ENCODE assay signal across 8 mouse cellular contexts in the genomic region with DNA sequence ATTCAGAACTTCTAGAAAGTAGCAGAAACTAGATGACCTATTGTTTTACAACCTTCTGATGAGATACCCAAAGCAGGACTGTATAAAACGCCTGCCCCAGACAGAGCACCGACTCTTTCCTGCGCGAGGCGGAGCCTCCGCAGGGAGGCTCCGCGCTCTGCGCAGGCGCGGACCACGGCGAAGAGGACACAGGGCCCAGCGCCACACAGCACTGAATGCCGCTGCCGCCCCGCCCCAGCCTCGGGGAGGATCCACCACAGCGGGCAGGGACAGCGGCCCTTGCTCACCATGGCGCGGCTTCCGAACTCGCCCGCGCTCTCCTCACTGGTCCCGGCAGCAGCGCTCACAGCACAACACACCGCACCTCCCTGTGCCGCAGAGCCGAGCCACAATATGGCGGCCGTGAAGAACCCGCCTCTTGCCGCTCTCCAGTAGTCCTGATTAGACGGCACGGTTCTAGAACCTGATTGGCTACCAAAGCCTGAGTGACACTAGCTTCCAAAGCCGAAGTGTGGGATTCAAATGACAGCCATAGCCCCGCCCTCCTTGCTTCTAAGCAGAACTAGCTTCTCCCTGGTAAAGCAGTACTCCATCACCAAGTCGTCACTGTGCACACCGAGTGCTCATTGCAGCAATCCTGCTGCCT. TPM values are rescaled to one million over a fixed set of nuclear protein-coding genes. Genes with fewer than 3 reads are reported as not detected.
DNase-seq lines count a peak whose midpoint lies in the region; ATAC-seq and TF ChIP-seq lines count a peak whose summit lies in the region.

A gene (minus strand): TSS at position 384 of the 646 bp plus-strand sequence.

- no peak for TF ChIP-seq EP300 in lung, postnatal 0 days (IDR thresholded peaks at IDR 0.05)

- no peaks in the 10 kb centered on the region for H3K27me3 ChIP-seq in hindbrain, embryonic 10.5 days (ENCODE audit: insufficient read depth, poor library complexity, severe bottlenecking)
- H3K27me3 ChIP-seq in lung, postnatal 0 days (replicated peaks; ENCODE audit: insufficient read depth, low read length) = no peaks in the 10 kb centered on the region

- H3K27ac ChIP-seq in hindbrain, embryonic 10.5 days = peak within 1 kb of the TSS; percentile 100
- H3K27ac ChIP-seq in lung, postnatal 0 days (ENCODE audit: low read length) = peak within 1 kb of the TSS; percentile 99

- peak within 1 kb of the TSS; percentile 82 for H3K4me3 ChIP-seq in hindbrain, embryonic 10.5 days
- H3K4me3 ChIP-seq in lung, postnatal 0 days (ENCODE audit: low read depth, low read length) = peak within 1 kb of the TSS; percentile 88

- no peak for TF ChIP-seq CTCF in lung, postnatal 0 days (IDR thresholded peaks at IDR 0.05)

- WGBS in hindbrain, embryonic 10.5 days = under 1% methylated on average over 41 of the region's 41 CpGs
- 1% methylated on average over 40 of the region's 41 CpGs for WGBS in lung, postnatal 0 days

- H3K9ac ChIP-seq in lung, postnatal 0 days (replicated peaks; ENCODE audit: low read depth) = peak within 1 kb of the TSS; percentile 90

- ATAC-seq in frontal cortex, adult (ENCODE audit: low TSS enrichment) = peak; percentile 99
- peak; percentile 100 for ATAC-seq in lung, postnatal 0 days

- peaks cover 30% of the 10 kb centered on the region for H3K36me3 ChIP-seq in hindbrain, embryonic 10.5 days
- H3K36me3 ChIP-seq in lung, postnatal 0 days (ENCODE audit: insufficient read depth, low read length) = no peaks in the 10 kb centered on the region

- peaks cover 25% of the 10 kb centered on the region for H3K4me1 ChIP-seq in hindbrain, embryonic 10.5 days (replicated peaks)
- peaks cover 2% of the 10 kb centered on the region; the same call in 1 of the 2 replicates for H3K4me1 ChIP-seq in lung, postnatal 0 days (ENCODE audit: insufficient read depth, low read depth, low read length)

- peak within 1 kb of the TSS; percentile 51 for H3K4me2 ChIP-seq in lung, postnatal 0 days (replicated peaks; ENCODE audit: low read depth, low read length)

- H3K9me3 ChIP-seq in hindbrain, embryonic 10.5 days = no peaks in the 10 kb centered on the region
- H3K9me3 ChIP-seq in lung, postnatal 0 days (ENCODE audit: low read length) = no peaks in the 10 kb centered on the region

- DNase-seq in MN1 (ENCODE audit: low spot score) = peak; percentile 99
- DNase-seq in cerebellum, adult 9-10 months = peak; percentile 95
- peak; percentile 93 for DNase-seq in hindbrain, embryonic 10.5 days (ENCODE audit: low spot score)
- peak; percentile 96 for DNase-seq in layer of hippocampus, adult 9-11 months
- peak; percentile 100 for DNase-seq in lung, postnatal 0 days (ENCODE audit: low spot score)
- DNase-seq in ovary, postnatal 14 days (ENCODE audit: low spot score) = peak; percentile 61
- DNase-seq in thymus, postnatal 14 days = peak; percentile 88

RNA-seq across cellular contexts. Expression of the gene that starts here (rescaled TPM):
- 0.58 and 1.1 TPM in 2 replicates for polyA plus RNA-seq in hindbrain, embryonic 10.5 days (2016; fragmentation: Nextera tagmentation; extraction: Ambion mirVana)
- 0.19 and 0.41 TPM in 2 replicates for polyA plus RNA-seq in lung, postnatal 0 days (2015; fragmentation: Nextera tagmentation; extraction: Ambion mirVana)

Comparison
In these comparisons a context has a peak if more than half of its experiments do, and no peak if none do; other contexts are left out.
1. Peak in every context shown above with its lines: DNase-seq, ATAC-seq, H3K4me3 ChIP-seq and H3K27ac ChIP-seq.
2. Peak in DNase-seq, ATAC-seq, H3K4me3 ChIP-seq, H3K27ac ChIP-seq, H3K9ac ChIP-seq and H3K4me2 ChIP-seq in lung, postnatal 0 days; RNA of the gene not detected or under 1 TPM.